21 mouse cellular contexts compared by ENCODE assay signal in genomic region chr2:75491150-75491549, GRCm38 (mm10).
DNase-seq lines count a peak whose midpoint lies in the region; ATAC-seq lines count a peak whose summit lies in the region.
"Had no signal": no experiment of that assay in that cellular context is flagged by ENCODE, and none has a peak within 500 bp of the region (broad histone marks: within the 10 kb centered on the region; RNA-seq: fewer than 3 reads in every experiment).

No protein-coding gene starts in this region.

- no peak overlapping the region for H3K27ac ChIP-seq in intestine, embryonic 16.5 days (ENCODE audit: low read length)
- H3K27ac ChIP-seq in limb, embryonic 11.5 days (replicated peaks; ENCODE audit: low read depth, low read length): 0 out of 2 replicates have a peak overlapping the region, but pooled peaks have one; percentile 3
- H3K27ac ChIP-seq: embryonic facial prominence, embryonic 13.5 days; embryonic facial prominence, embryonic 15.5 days; forebrain, embryonic 10.5 days; forebrain, embryonic 12.5 days had no signal

- H3K4me2 ChIP-seq in intestine, embryonic 16.5 days (ENCODE audit: low read depth, low read length): no peak overlapping the region
- H3K4me2 ChIP-seq in limb, embryonic 11.5 days (ENCODE audit: low read depth, severe bottlenecking): no peak overlapping the region
- H3K4me2 ChIP-seq: embryonic facial prominence, embryonic 13.5 days; embryonic facial prominence, embryonic 15.5 days; forebrain, embryonic 12.5 days had no signal

- peak; percentile 53 for ATAC-seq in intestine, embryonic 16.5 days
- ATAC-seq in limb, embryonic 11.5 days (ENCODE audit: insufficient number of reproducible peaks, low FRiP score, low TSS enrichment, low read depth): no peak
- ATAC-seq: forebrain, embryonic 14.5 days; forebrain, embryonic 16.5 days had no signal

- H3K4me1 ChIP-seq in intestine, embryonic 16.5 days (ENCODE audit: control insufficient read depth, insufficient read depth, low read length): 0 out of 2 replicates have a peak, but pooled peaks cover 7% of the 10 kb centered on the region
- H3K4me1 ChIP-seq in limb, embryonic 11.5 days (ENCODE audit: control insufficient read depth, insufficient read depth, low read length): peaks cover 15% of the 10 kb centered on the region
- H3K4me1 ChIP-seq: embryonic facial prominence, embryonic 15.5 days had no signal

- H3K36me3 ChIP-seq in intestine, embryonic 16.5 days (ENCODE audit: control insufficient read depth, insufficient read depth, low read length): no peaks in the 10 kb centered on the region
- no peaks in the 10 kb centered on the region for H3K36me3 ChIP-seq in limb, embryonic 11.5 days (ENCODE audit: control insufficient read depth, insufficient read depth, low read length)
- H3K36me3 ChIP-seq: embryonic facial prominence, embryonic 13.5 days; embryonic facial prominence, embryonic 15.5 days; forebrain, embryonic 10.5 days; forebrain, embryonic 12.5 days had no signal

- H3K27me3 ChIP-seq in intestine, embryonic 16.5 days (replicated peaks; ENCODE audit: control insufficient read depth, insufficient read depth, low read length): no peaks in the 10 kb centered on the region
- H3K27me3 ChIP-seq in limb, embryonic 11.5 days (ENCODE audit: control insufficient read depth, insufficient read depth, low read length): no peaks in the 10 kb centered on the region
- H3K27me3 ChIP-seq: embryonic facial prominence, embryonic 15.5 days; forebrain, embryonic 12.5 days had no signal

- peak; percentile 52 for DNase-seq in heart, adult 11 months
- DNase-seq in heart, postnatal 4 days: no peak
- DNase-seq in limb, embryonic 11.5 days (ENCODE audit: low spot score): no peak
- DNase-seq in B cell, adult 2 months: no peak
- DNase-seq: adrenal gland, postnatal 10 days; adrenal gland, postnatal 25 days; cerebellum, adult 11 months; cerebellum, adult 18-20 months; cerebellum, adult 8-10 months; cerebellum, adult 9-11 months; cerebellum, postnatal 14 days; cerebellum, postnatal 36 days; embryo, embryonic 11 days had no signal

- no peak overlapping the region for H3K4me3 ChIP-seq in intestine, embryonic 16.5 days (ENCODE audit: low read length)
- no peak overlapping the region for H3K4me3 ChIP-seq in limb, embryonic 11.5 days (ENCODE audit: low read depth, low read length)
- H3K4me3 ChIP-seq: embryonic facial prominence, embryonic 13.5 days; embryonic facial prominence, embryonic 15.5 days; erythroblast, embryonic 14.5 days; forebrain, embryonic 10.5 days; forebrain, embryonic 12.5 days had no signal

- WGBS in intestine, embryonic 16.5 days: 64% methylated on average over 1 of the region's 1 CpGs
- 80% methylated on average over 1 of the region's 1 CpGs for WGBS in limb, embryonic 11.5 days

- H3K9ac ChIP-seq in intestine, embryonic 16.5 days (ENCODE audit: low read depth, low read length): no peak overlapping the region
- H3K9ac ChIP-seq in limb, embryonic 11.5 days (ENCODE audit: low read length): no peak overlapping the region
- H3K9ac ChIP-seq: embryonic facial prominence, embryonic 13.5 days; embryonic facial prominence, embryonic 15.5 days; forebrain, embryonic 12.5 days had no signal

- H3K9me3 ChIP-seq in intestine, embryonic 16.5 days (ENCODE audit: control insufficient read depth, low read length): no peaks in the 10 kb centered on the region
- peaks cover 2% of the 10 kb centered on the region; the same call in 1 of the 2 replicates for H3K9me3 ChIP-seq in limb, embryonic 11.5 days (ENCODE audit: control insufficient read depth, low read length)
- H3K9me3 ChIP-seq: embryonic facial prominence, embryonic 13.5 days; embryonic facial prominence, embryonic 15.5 days; forebrain, embryonic 10.5 days; forebrain, embryonic 12.5 days had no signal
